Mouse (Mus musculus) G1E (cell line): ENCODE measurements at regions not wholly inside any gene's neighbourhood (a gene's known extent, or its start where the extent isn't known, plus 50 kb on each side); places are given as distances from the start of the nearest gene placed in this dataset.
"Not testable (repeated sequence)": the region's sequence is repeated elsewhere in the genome, so short reads cannot be mapped to it uniquely, and the experiment has no call there.

Experiments used
- ATAC-seq: 2 replicates; pipeline ENCODE4 v1.8.0; 2016; ENCODE audit warnings: mild to moderate bottlenecking; ENCODE audit not compliant: insufficient number of reproducible peaks, poor library complexity, low FRiP score, severe bottlenecking; ENCODE audit errors: extremely low read depth
- DNase-seq: peaks from one replicate; pipeline ENCODE4 v3.0.0; 2012; ENCODE audit warnings: low spot score
- H3K27me3 ChIP-seq: 2 replicates; pipeline ENCODE4 v1.6.1; 2012; ENCODE audit warnings: mild to moderate bottlenecking, low read length, inconsistent platforms; ENCODE audit not compliant: insufficient read depth
- H3K36me3 ChIP-seq: replicated peaks from 2 replicates; pipeline ENCODE3; 2012; ENCODE audit warnings: mild to moderate bottlenecking, inconsistent platforms
- H3K4me1 ChIP-seq: 2 replicates; pipeline ENCODE4 v1.6.1; 2012; ENCODE audit warnings: low read depth, low read length, inconsistent platforms, mixed read lengths; ENCODE audit not compliant: insufficient read depth
- H3K4me3 ChIP-seq: 2 replicates; pipeline ENCODE4 v1.5.1; 2012; ENCODE audit warnings: low read depth, mild to moderate bottlenecking, inconsistent platforms, low read length, moderate library complexity, mixed read lengths
- H3K9me3 ChIP-seq: replicated peaks from 2 replicates; pipeline ENCODE4 v1.6.1; 2012; ENCODE audit warnings: inconsistent platforms
- CTCF ChIP-seq: IDR thresholded peaks from 2 replicates; pipeline ENCODE4 v1.5.1; 2012; ENCODE audit warnings: low read depth, low read length, inconsistent platforms, mixed read lengths
- GATA1 ChIP-seq: IDR thresholded peaks from 2 replicates; pipeline ENCODE4 v1.6.1; 2012; ENCODE audit warnings: borderline replicate concordance, low read length, inconsistent platforms, mixed read lengths
- GATA2 ChIP-seq: IDR thresholded peaks from 2 replicates; pipeline ENCODE4 v1.6.1; 2012; ENCODE audit warnings: low read depth, low read length, inconsistent platforms, borderline replicate concordance
- POLR2AphosphoS5 ChIP-seq: IDR thresholded peaks from 2 replicates; pipeline ENCODE4 v1.6.1; 2012; ENCODE audit warnings: low read depth, low read length, inconsistent platforms; ENCODE audit not compliant: insufficient replicate concordance
- TAL1 ChIP-seq: conservative IDR thresholded peaks from 2 replicates; pipeline ENCODE4 v1.6.1; 2012; ENCODE audit warnings: low read depth, low read length, inconsistent platforms, mixed read lengths

DNA sequence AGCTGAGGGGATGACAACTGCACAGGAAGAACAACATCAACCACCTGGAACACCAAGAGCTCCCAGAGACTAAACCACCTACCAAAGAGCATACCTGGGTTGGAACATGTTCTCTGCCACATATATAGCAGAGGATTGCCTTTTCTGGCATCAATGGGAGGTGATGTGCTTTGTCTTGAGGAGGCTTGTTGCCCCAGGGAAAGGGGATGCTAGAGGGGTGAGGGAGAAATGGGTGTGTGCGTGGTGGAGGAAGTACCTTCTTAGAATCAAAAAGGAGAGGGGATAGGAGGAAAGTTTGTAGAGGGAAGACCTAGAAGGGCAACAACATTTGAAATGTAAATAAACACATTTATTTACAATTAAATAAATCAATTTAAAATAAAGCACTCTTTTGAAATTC, 358.5 kb upstream of the Pfkp start:
- Histone ChIP-seq H3K36me3 (no peaks in the 10 kb centered on the region), H3K9me3 (no peaks in the 10 kb centered on the region), H3K4me1 (no peaks in the 10 kb centered on the region), H3K27me3 (peaks cover 3% of the 10 kb centered on the region; the same call in 1 of the 2 replicates), H3K4me3 (no peak overlapping the region)
- no peak for TF ChIP-seq CTCF
- no peak for ATAC-seq
- DNase-seq: no peak

DNA sequence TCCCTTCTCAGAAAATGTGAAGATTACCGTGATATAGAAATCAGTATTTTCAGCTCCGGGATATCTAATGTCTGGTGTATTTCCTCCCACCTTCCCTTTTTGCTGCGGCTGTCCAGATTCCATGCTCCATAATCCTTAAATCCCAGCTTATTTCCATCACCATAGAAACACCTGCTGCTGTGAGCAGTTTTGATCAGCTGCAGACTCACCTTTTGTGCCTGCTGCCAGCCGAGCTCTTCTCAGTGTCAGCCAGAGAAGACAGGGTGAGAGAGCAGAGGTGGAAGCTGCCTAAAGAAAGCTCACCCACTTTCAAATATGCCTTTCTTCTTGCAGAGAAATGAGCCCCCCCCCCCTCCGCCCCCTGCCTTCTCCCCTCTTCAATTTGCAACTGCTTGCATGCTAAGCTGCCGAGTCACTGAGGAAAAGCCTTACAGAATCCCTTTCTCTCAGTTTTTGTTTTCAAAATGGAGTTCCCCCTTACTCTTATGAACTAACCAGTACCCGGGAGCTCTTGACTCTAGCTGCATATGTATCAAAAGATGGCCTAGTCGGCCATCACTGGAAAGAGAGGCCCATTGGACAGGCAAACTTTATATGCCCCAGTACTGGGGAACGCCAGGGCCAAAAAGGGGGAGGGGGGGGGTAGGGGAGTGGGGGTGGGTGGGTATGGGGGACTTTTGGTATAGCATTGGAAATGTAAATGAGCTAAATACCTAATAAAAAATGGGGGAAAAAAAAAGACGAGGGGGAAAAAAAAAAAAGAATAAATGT, 350.1 kb upstream of the Pfkp start:
- not testable (repeated sequence) for H3K9me3 ChIP-seq, ATAC-seq, H3K4me3 ChIP-seq

DNA sequence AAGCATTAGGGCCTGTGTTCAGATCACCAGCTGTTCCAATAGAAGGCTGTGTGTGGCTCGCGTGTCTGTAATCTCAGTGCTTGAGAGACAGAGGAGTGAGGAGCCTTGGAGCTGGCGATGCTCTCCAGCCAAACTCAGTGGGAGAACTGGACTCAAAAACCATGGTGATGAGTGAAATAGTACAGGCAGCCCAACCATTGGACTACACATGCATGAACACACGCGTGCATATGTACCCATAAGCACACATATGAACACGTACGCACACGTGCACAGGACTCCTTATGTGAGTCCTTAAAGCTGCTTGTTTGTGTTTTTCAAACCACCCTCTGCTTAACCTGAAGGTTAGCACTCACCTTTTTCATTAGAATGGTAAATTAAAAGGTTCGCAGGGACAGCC, 349.5 kb upstream of the Pfkp start:
- no peaks in the 10 kb centered on the region for H3K36me3 ChIP-seq
- peaks cover 8% of the 10 kb centered on the region; the same call in 1 of the 2 replicates for H3K27me3 ChIP-seq
- no peaks in the 10 kb centered on the region for H3K9me3 ChIP-seq
- TF ChIP-seq GATA2 (no peak), POLR2AphosphoS5 (no peak), TAL1 (no peak), CTCF (no peak), GATA1 (no peak)
- no peak overlapping the region for H3K4me3 ChIP-seq
- H3K4me1 ChIP-seq: no peaks in the 10 kb centered on the region
- ATAC-seq: no peak
- DNase-seq: no peak

More for the DNA sequence above, 350.1 kb upstream of the Pfkp start:
- not testable (repeated sequence) for DNase-seq, H3K36me3 ChIP-seq, H3K4me1 ChIP-seq, H3K27me3 ChIP-seq

DNA sequence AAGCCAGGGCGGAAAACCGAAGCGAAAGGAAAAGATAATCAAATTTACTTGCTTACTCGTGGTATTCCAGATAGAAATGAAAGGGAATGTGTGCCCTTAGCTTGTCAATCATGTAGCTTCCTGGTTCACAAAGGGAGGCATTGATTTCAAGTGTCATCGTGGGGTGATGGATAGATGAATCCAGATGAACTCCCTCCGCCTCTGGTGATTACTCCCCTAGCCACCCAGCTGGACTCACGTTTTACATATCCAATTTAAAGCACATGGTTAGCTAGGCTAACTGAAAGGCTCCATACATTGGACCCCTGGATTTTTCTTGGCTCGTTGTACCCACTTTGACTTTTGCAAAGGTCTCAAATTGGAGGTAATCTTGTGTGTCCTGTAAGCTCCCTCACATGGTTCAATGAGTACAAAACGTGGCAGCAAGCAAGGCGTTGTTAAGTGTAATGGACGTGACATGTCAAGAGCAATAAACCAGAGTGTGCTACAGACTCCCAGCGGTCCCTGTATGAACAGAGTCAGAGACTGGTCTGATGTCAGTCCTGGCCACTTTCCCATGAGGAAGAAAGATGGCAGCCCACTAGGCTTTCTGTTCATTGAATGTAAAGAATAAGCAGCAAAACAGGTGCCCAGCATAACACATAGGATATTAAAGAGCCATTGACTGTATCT, 343.9 kb upstream of the Pfkp start:
- DNase-seq (no peak), ATAC-seq (no peak)
- peaks cover 8% of the 10 kb centered on the region; the same call in 1 of the 2 replicates for H3K27me3 ChIP-seq
- no peak overlapping the region for H3K4me3 ChIP-seq
- H3K9me3 ChIP-seq: no peaks in the 10 kb centered on the region
- H3K36me3 ChIP-seq: no peaks in the 10 kb centered on the region
- TF ChIP-seq POLR2AphosphoS5: no peak
- TF ChIP-seq TAL1: no peak
- TF ChIP-seq CTCF: no peak
- no peak for TF ChIP-seq GATA1
- no peak for TF ChIP-seq GATA2
- no peaks in the 10 kb centered on the region for H3K4me1 ChIP-seq

DNA sequence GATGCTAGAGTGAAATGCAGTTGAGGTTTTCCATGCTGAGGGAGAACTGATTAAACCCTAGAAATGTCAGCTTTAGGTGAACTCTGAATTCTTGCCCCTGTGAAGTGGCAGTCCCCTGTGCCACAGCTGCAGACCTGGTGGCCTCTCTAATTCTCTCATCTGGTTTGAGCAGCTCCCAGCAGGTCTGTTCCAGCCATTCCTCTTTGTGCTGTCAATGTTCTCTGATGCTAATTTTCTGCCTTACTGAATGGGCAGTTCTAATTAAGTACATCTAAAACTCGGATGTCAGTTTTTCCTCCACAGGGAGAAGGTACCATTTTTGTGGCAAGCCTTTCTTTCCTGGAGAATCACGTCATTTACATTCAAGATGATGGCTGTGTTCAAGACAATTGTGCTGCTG, 343.1 kb upstream of the Pfkp start:
- TF ChIP-seq GATA1: no peak
- TF ChIP-seq TAL1: no peak
- TF ChIP-seq GATA2: no peak
- no peak for TF ChIP-seq POLR2AphosphoS5
- no peak for TF ChIP-seq CTCF
- Histone ChIP-seq H3K4me1 (no peaks in the 10 kb centered on the region), H3K4me3 (no peak overlapping the region), H3K27me3 (peaks cover 8% of the 10 kb centered on the region; the same call in 1 of the 2 replicates), H3K36me3 (no peaks in the 10 kb centered on the region), H3K9me3 (no peaks in the 10 kb centered on the region)
- no peak for ATAC-seq
- DNase-seq: no peak

DNA sequence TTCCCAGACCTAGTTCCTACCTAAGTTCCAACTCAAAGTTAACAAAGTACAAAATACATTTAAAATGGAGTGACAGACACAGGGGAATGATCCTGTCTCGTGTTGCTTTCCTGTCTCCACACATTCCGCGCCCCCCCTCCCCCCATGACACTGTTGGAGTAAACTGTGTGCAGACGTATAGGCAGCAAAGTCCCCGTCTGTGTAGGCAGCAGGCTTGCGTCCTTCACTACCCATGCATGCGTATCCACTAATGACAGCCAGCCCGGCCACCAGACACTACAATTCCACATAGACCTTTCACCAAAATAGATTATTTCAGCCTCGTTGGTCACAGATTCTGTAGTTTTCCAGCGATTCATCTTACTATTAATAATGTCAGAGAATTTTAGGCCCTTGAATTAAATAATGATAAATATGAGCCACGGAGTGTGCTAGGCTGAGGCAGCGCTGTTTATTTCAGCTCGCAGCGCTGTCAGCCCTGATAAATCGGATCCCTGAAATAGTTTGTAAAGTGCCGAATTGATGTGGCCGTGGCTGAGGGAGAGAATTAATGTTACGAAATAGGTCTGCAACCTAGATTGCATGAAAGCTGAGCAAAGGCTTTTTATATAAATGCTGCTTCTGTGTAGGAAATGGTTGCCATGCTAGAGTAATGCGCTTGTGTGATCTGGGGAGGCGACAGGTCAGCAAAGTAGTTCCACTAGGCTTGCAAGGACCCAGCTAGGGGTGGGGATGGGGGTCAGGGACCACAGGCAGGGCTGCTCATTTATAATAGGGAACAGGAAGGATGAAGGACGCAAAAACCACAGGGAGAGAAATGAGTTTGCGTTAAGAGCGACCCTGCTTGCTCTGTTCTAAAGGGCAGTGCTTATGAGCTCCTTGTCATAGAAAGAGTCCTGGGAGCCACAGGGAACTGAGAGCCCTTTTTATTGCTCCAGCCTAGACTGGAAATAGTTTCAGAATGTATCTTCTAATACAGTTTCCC, 336.7 kb upstream of the Pfkp start:
- Histone ChIP-seq H3K4me3 (no peak overlapping the region), H3K4me1 (no peaks in the 10 kb centered on the region; the same call in 1 of the 2 replicates), H3K9me3 (no peaks in the 10 kb centered on the region), H3K36me3 (no peaks in the 10 kb centered on the region), H3K27me3 (peaks cover 11% of the 10 kb centered on the region; the same call in 1 of the 2 replicates)
- TF ChIP-seq TAL1 (no peak), POLR2AphosphoS5 (no peak), GATA2 (no peak), CTCF (no peak), GATA1 (no peak)
- DNase-seq: no peak
- no peak for ATAC-seq
